Mouse (Mus musculus): Measurements from ENCODE around the gene Olfr676. TPM values are rescaled to one million over a fixed set of nuclear protein-coding genes. Genes with fewer than 3 reads are reported as not detected.
"Not testable (repeated sequence)": the region's sequence is repeated elsewhere in the genome, so short reads cannot be mapped to it uniquely, and the experiment has no call there.

Gene Olfr676
- not detected for total RNA-seq (2021)

- no peak for DNase-seq
- intact Hi-C loops (cut with DNase I) = no loop called here
Observed at GRCm38 (mm10) chr7:105032398-105032797, at the start of gene Olfr676. Olfr676 (plus strand) TSS chr7:105032698.

GRCm38 (mm10) chr7:105001929-105002328 is 30.6 kb upstream of the Olfr676 start, which contains the start of gene Olfr672:
Olfr672 (minus strand) TSS chr7:105002029.
- intact Hi-C loops (cut with DNase I) = no loop called here
- DNase-seq = no peak

- DNase-seq = no peak
- intact Hi-C loops (cut with DNase I) = no loop called here
Observed at GRCm38 (mm10) chr7:105022530-105022929, 10.0 kb upstream of the Olfr676 start.

- no peak for DNase-seq
- intact Hi-C loops (cut with DNase I) = no loop called here
Observed at GRCm38 (mm10) chr7:105028360-105028759, 4.1 kb upstream of the Olfr676 start, which contains the start of gene Olfr675. Olfr675 (minus strand) TSS chr7:105028460.

- DNase-seq; intact Hi-C loops (cut with DNase I): not testable (repeated sequence)
Observed at GRCm38 (mm10) chr7:105033836-105034235, 1.3 kb downstream of the Olfr676 start.

GRCm38 (mm10) chr7:105058951-105059350 is 26.5 kb downstream of the Olfr676 start:
- DNase-seq = no peak
- intact Hi-C loops (cut with DNase I) = no loop called here

GRCm38 (mm10) chr7:105064175-105064574 is 31.7 kb downstream of the Olfr676 start, which contains the start of gene Olfr678:
Olfr678 (plus strand) TSS chr7:105064475.
- no peak for DNase-seq
- intact Hi-C loops (cut with DNase I) = no loop called here

- intact Hi-C loops (cut with DNase I) = no loop called here
- DNase-seq = no peak
Observed at GRCm38 (mm10) chr7:105080905-105081304, 48.4 kb downstream of the Olfr676 start, which contains the start of gene Olfr679. Olfr679 (plus strand) TSS chr7:105081205.

Other genes starting within 250 kb of the Olfr676 start
- not detected for gene Usp17lb, start 190.1 kb upstream of the Olfr676 start, total RNA-seq (2021)
- not detected for gene Usp17la, start 175.7 kb upstream of the Olfr676 start, total RNA-seq (2021)
- not detected for gene Olfr665, start 154.7 kb upstream of the Olfr676 start, total RNA-seq (2021)
- gene Olfr666, start 136.7 kb upstream of the Olfr676 start, total RNA-seq (2021) = not detected
- gene Olfr667, start 111.2 kb upstream of the Olfr676 start, total RNA-seq (2021) = not detected
- gene Olfr668, start 104.6 kb upstream of the Olfr676 start, total RNA-seq (2021) = not detected
- not detected for gene Olfr669, start 98.5 kb upstream of the Olfr676 start, total RNA-seq (2021)
- not detected for gene Olfr670, start 70.1 kb upstream of the Olfr676 start, total RNA-seq (2021)
- gene Olfr671, start 53.6 kb upstream of the Olfr676 start, total RNA-seq (2021) = not detected
- not detected for gene Olfr672, start 30.7 kb upstream of the Olfr676 start, total RNA-seq (2021)
- not detected for gene Olfr675, start 4.2 kb upstream of the Olfr676 start, total RNA-seq (2021)
- not detected for gene Olfr677, start 18.7 kb downstream of the Olfr676 start, total RNA-seq (2021)
- gene Olfr678, start 31.8 kb downstream of the Olfr676 start, total RNA-seq (2021) = not detected
- gene Olfr679, start 48.5 kb downstream of the Olfr676 start, total RNA-seq (2021) = not detected
- not detected for gene Olfr680-ps1, start 60.1 kb downstream of the Olfr676 start, total RNA-seq (2021)
- gene Olfr681, start 84.1 kb downstream of the Olfr676 start, total RNA-seq (2021) = not detected
- gene Olfr683, start 114.3 kb downstream of the Olfr676 start, total RNA-seq (2021) = not detected
- gene Olfr684, start 131.0 kb downstream of the Olfr676 start, total RNA-seq (2021) = not detected
- not detected for gene Olfr685, start 153.3 kb downstream of the Olfr676 start, total RNA-seq (2021)
- not detected for gene Olfr686, start 174.8 kb downstream of the Olfr676 start, total RNA-seq (2021)